Mouse (Mus musculus) forebrain, embryonic 11.5 days (tissue): Measurements from ENCODE around the gene Itpr2. TPM values are rescaled to one million over a fixed set of nuclear protein-coding genes. Genes with fewer than 3 reads are reported as not detected.

Source experiments
- ATAC-seq: fragments of 200-750 bp; cut with Nextera tagmentation; replicated peaks from 2 replicates; pipeline ENCODE4 v1.8.0; 2017; ENCODE audit warnings: moderate TSS enrichment; ENCODE audit not compliant: low FRiP score
- DNase-seq: peaks from one replicate; pipeline ENCODE4 v3.0.0-alpha.2; 2017; ENCODE audit warnings: low spot score
- H3K27ac ChIP-seq: fragments of 300-500 bp; sonication (generic); 2 replicates; pipeline ENCODE4 v1.5.1; 2014; ENCODE audit warnings: low read depth, low read length
- H3K27me3 ChIP-seq: fragments of 300-500 bp; sonication (generic); 2 replicates; pipeline ENCODE4 v1.6.1; 2014; ENCODE audit warnings: mild to moderate bottlenecking, low read length, mixed read lengths; ENCODE audit not compliant: control insufficient read depth, insufficient read depth
- H3K36me3 ChIP-seq: fragments of 300-500 bp; sonication (generic); 2 replicates; pipeline ENCODE4 v1.6.1; 2014; ENCODE audit warnings: mild to moderate bottlenecking, low read length, moderate library complexity, mixed read lengths; ENCODE audit not compliant: control insufficient read depth, insufficient read depth
- H3K4me1 ChIP-seq: fragments of 300-500 bp; sonication (generic); replicated peaks from 2 replicates; pipeline ENCODE4 v1.6.1; 2014; ENCODE audit warnings: low read length, mixed read lengths; ENCODE audit not compliant: control insufficient read depth, insufficient read depth
- H3K4me2 ChIP-seq: fragments of 300-500 bp; sonication (generic); 2 replicates; pipeline ENCODE4 v1.6.1; 2014; ENCODE audit warnings: low read depth, mild to moderate bottlenecking, low read length, moderate library complexity, mixed read lengths; ENCODE audit not compliant: severe bottlenecking
- H3K4me3 ChIP-seq: fragments of 300-500 bp; sonication (generic); 2 replicates; pipeline ENCODE4 v1.5.1; 2014; ENCODE audit warnings: low read depth, low read length
- H3K9ac ChIP-seq: fragments of 300-500 bp; sonication (generic); 2 replicates; pipeline ENCODE4 v1.6.1; 2014; ENCODE audit warnings: low read length
- H3K9me3 ChIP-seq: fragments of 300-500 bp; sonication (generic); 2 replicates; pipeline ENCODE4 v1.6.1; 2016; ENCODE audit warnings: low read length, mixed read lengths; ENCODE audit not compliant: control insufficient read depth
- whole genome bisulfite sequencing: fragments of 180-500 bp; shearing (Covaris S2); extraction: QIAGEN DNeasy Blood & Tissue Kit; methylation state at CpG from one replicate; pipeline ENCODE4 v1.1.7; 2014; 5-methylcytosine and 5-hydroxymethylcytosine counted together
- polyA plus RNA-seq: library from polyadenylated mRNA; unstranded; fragments of >200 nt; fragmentation: Nextera tagmentation; extraction: Ambion mirVana; gene quantifications from 2 replicates; pipeline ENCODE4 v1.2.1, GENCODE M21; 2014

Itpr2 gene
- polyA plus RNA-seq, 1 experiment from 2014 or later, result 5.3 TPM

DNA sequence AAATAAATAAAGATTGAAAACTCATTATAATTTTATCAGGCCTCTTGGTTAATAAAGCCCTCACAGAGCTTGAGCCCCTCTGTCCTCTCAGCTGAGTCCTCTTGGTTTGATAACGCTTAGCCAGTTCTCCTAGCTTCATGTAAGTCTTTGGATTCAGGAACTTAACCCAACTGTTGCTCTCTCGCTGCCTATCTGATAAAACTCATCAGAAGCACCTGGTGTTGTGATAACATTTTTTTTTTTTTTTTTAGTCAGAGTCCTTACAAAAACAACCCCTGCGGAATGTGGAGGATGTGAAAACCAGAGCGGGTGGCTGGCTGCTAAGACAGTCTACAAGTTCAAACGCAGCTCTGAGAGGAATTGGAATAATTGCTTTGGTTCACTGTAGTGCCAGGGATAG, 45.3 kb downstream of the Itpr2 start:
- Histone ChIP-seq H3K27me3 (no peaks in the 10 kb centered on the region), H3K9me3 (no peaks in the 10 kb centered on the region), H3K27ac (no peak overlapping the region), H3K4me2 (no peak overlapping the region), H3K4me3 (no peak overlapping the region), H3K4me1 (peaks cover 2% of the 10 kb centered on the region; the same call in 1 of the 2 replicates), H3K36me3 (no peaks in the 10 kb centered on the region), H3K9ac (no peak overlapping the region)
- DNase-seq (no peak), ATAC-seq (no peak)
- 88% methylated on average over 5 of the region's 5 CpGs for WGBS

DNA sequence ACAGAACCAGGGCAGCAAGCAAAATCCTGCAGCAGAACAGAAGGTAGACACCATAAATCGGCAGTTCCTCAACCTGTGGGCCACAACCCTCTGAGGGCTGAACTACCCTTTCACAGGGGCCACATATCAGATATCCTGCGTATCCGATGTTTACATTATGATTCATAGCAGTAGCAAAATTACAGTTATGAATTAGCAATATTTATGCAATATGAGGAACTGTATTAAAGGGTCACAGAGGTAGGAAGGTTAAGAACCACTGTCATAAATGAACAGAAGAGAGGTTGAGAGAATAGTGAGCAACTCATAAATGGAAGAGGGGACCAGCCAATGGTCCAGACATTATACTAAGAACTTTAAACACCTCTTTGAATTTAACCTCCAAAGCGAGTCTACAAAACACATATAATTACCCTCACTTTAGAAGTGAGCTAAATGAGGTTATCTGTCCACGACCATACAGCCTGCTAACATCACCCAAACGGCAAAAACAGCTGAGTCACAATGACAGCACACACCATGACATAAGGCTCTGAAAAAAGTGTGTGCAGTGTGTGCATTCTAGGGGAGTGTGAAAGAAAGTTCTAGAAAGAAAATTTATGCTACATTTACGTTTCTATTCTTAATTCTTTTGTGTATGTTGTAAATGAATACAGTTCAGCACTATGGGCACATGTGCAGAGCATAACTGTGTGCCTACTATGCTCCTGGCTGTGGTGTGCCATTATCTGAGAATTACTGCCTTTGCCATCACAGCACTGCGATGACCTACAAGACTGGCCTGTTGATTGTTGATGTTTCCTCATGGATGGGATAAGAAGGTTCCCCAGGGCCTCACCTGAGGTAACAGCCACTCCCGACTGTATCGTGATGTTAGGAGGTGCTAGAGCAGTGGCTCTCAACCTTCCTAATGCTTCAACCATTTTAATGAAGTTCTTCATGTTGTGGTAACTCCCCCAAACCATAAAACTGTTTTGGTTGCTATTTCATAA, 47.2 kb downstream of the Itpr2 start:
- H3K9me3 ChIP-seq, result no peaks in the 10 kb centered on the region
- no peak overlapping the region for H3K4me3 ChIP-seq
- H3K4me2 ChIP-seq, result no peak overlapping the region
- DNase-seq (no peak), ATAC-seq (no peak)
- H3K27me3 ChIP-seq, result no peaks in the 10 kb centered on the region
- 86% methylated on average over 10 of the region's 10 CpGs for WGBS
- H3K4me1 ChIP-seq, result peaks cover 2% of the 10 kb centered on the region; the same call in 1 of the 2 replicates
- no peak overlapping the region for H3K9ac ChIP-seq
- H3K27ac ChIP-seq, result no peak overlapping the region
- no peaks in the 10 kb centered on the region for H3K36me3 ChIP-seq

GRCm38 (mm10) chr6:146452474-146452873, 49.5 kb downstream of the Itpr2 start:
- WGBS, result 94% methylated on average over 16 of the region's 16 CpGs
- DNase-seq (no peak), ATAC-seq (no peak)
- Histone ChIP-seq H3K27me3 (no peaks in the 10 kb centered on the region), H3K27ac (no peak overlapping the region), H3K4me1 (no peaks in the 10 kb centered on the region), H3K4me3 (no peak overlapping the region), H3K4me2 (no peak overlapping the region), H3K36me3 (no peaks in the 10 kb centered on the region), H3K9ac (no peak overlapping the region), H3K9me3 (no peaks in the 10 kb centered on the region)

- H3K4me3 ChIP-seq, result no peak overlapping the region
- H3K4me1 ChIP-seq, result no peaks in the 10 kb centered on the region
- WGBS, result 88% methylated on average over 11 of the region's 11 CpGs
- no peaks in the 10 kb centered on the region for H3K9me3 ChIP-seq
- DNase-seq (no peak), ATAC-seq (no peak)
- H3K4me2 ChIP-seq, result no peak overlapping the region
- H3K9ac ChIP-seq, result no peak overlapping the region
- no peaks in the 10 kb centered on the region for H3K27me3 ChIP-seq
- no peaks in the 10 kb centered on the region for H3K36me3 ChIP-seq
- H3K27ac ChIP-seq, result no peak overlapping the region
Observed at GRCm38 (mm10) chr6:146446032-146446704, 55.9 kb downstream of the Itpr2 start.

- no peak for ATAC-seq
- Histone ChIP-seq H3K4me1 (no peaks in the 10 kb centered on the region), H3K27me3 (no peaks in the 10 kb centered on the region)
Observed at GRCm38 (mm10) chr6:146439826-146440225, 62.2 kb downstream of the Itpr2 start.

GRCm38 (mm10) chr6:146439071-146439818, 62.8 kb downstream of the Itpr2 start:
- DNase-seq (no peak), ATAC-seq (no peak)
- no peaks in the 10 kb centered on the region for H3K27me3 ChIP-seq
- no peaks in the 10 kb centered on the region for H3K9me3 ChIP-seq
- no peak overlapping the region for H3K4me2 ChIP-seq
- no peak overlapping the region for H3K27ac ChIP-seq
- no peaks in the 10 kb centered on the region for H3K4me1 ChIP-seq
- no peak overlapping the region for H3K4me3 ChIP-seq
- no peak overlapping the region for H3K9ac ChIP-seq
- 88% methylated on average over 10 of the region's 10 CpGs for WGBS
- no peaks in the 10 kb centered on the region for H3K36me3 ChIP-seq

More at GRCm38 (mm10) chr6:146439826-146440225, 62.2 kb downstream of the Itpr2 start:
- Histone ChIP-seq H3K9me3 (no peaks in the 10 kb centered on the region), H3K36me3 (no peaks in the 10 kb centered on the region), H3K9ac (no peak overlapping the region), H3K4me2 (no peak overlapping the region), H3K4me3 (no peak overlapping the region), H3K27ac (no peak overlapping the region)
- DNase-seq, result no peak
- 73% methylated on average over 2 of the region's 2 CpGs for WGBS

GRCm38 (mm10) chr6:146438057-146438456, 64.0 kb downstream of the Itpr2 start:
- Histone ChIP-seq H3K9me3 (no peaks in the 10 kb centered on the region), H3K4me3 (no peak overlapping the region), H3K27ac (no peak overlapping the region), H3K4me2 (no peak overlapping the region), H3K4me1 (no peaks in the 10 kb centered on the region), H3K9ac (no peak overlapping the region), H3K27me3 (no peaks in the 10 kb centered on the region), H3K36me3 (no peaks in the 10 kb centered on the region)
- ATAC-seq (no peak), DNase-seq (no peak)
- 88% methylated on average over 7 of the region's 7 CpGs for WGBS

- no peak overlapping the region for H3K4me2 ChIP-seq
- 58% methylated on average over 12 of the region's 12 CpGs for WGBS
- DNase-seq (no peak), ATAC-seq (no peak)
- no peaks in the 10 kb centered on the region for H3K27me3 ChIP-seq
- no peaks in the 10 kb centered on the region for H3K36me3 ChIP-seq
- no peaks in the 10 kb centered on the region for H3K9me3 ChIP-seq
- H3K9ac ChIP-seq, result no peak overlapping the region
- H3K4me1 ChIP-seq, result no peaks in the 10 kb centered on the region
- H3K27ac ChIP-seq, result no peak overlapping the region
- H3K4me3 ChIP-seq, result no peak overlapping the region
Observed at GRCm38 (mm10) chr6:146436916-146437496, 65.0 kb downstream of the Itpr2 start.
